Mouse (Mus musculus) skeletal muscle tissue, postnatal 0 days (tissue): ENCODE measurements around the gene Tirap. TPM values are rescaled to one million over a fixed set of nuclear protein-coding genes. Genes with fewer than 3 reads are reported as not detected.

Experiments
- polyA plus RNA-seq: library from polyadenylated mRNA; unstranded; fragments of >200 nt; fragmentation: Nextera tagmentation; extraction: Ambion mirVana; gene quantifications from 2 replicates; pipeline ENCODE4 v1.2.1, GENCODE M21; 2015

The Tirap gene
- 5.2 and 5.7 TPM in 2 replicates for polyA plus RNA-seq

DNA sequence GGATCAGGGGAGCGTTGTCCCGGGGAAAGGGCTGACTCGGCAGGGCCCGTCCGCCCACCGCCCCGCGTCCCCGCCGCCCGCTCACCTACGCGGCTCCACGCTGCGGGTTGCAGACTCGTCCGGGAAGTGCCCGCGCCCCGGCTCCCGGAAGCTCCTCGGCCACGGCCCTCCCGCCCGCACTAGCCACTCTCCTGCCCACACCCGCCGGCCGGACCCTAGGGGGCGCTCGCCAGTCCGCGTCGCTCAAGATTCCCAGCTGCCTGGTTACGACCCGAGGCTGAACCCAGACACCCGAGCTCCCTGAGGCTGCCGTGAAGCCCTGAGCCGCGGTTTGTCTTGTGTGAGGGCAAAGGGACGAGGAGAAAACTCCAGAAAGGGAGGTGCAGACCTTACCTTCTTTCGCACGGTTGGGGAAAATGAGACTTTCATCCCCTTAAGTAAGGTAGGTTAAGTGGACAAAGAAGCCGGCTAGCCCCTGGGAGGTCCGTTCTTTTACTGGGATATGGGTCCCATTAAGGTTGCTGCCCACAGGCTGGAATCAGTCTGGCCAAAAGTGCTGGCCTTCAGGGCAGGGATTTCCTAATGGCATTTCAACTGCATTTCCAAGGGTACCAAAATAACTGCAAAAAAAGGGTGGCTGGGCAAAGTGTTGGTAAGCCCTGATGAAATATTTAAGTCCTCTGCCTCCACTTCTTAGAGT lies at the start of gene Tirap, which contains the start of gene Srpr:
Gene Tirap, minus strand, starts transcription at position 520 of the 700 bp plus-strand sequence.
Gene Srpr, plus strand, starts transcription at position 404 of the 700 bp plus-strand sequence.

GRCm38 (mm10) chr9:35210542-35211474 lies 10.7 kb upstream of the Tirap start, which contains the start of gene Foxred1:
Foxred1 (minus strand) TSS chr9:35211055.

GRCm38 (mm10) chr9:35175251-35176123 lies 24.6 kb downstream of the Tirap start, which contains the start of gene Dcps:
Dcps (minus strand) TSS chr9:35176061.

Other genes starting within 250 kb of the Tirap start
- gene St3gal4, start 81.0 kb downstream of the Tirap start, polyA plus RNA-seq, result 12.9 and 19.0 TPM in 2 replicates
- gene Dcps, start 24.2 kb downstream of the Tirap start, polyA plus RNA-seq, result 24.4 and 28.6 TPM in 2 replicates
- gene Srpr, start 116 bp downstream of the Tirap start, polyA plus RNA-seq, result 89.4 and 91.7 TPM in 2 replicates
- gene Foxred1, start 10.8 kb upstream of the Tirap start, polyA plus RNA-seq, result 40.2 and 42.2 TPM in 2 replicates
- 17.0 and 17.8 TPM in 2 replicates for gene Fam118b, start 67.5 kb upstream of the Tirap start, polyA plus RNA-seq
- gene Rpusd4, start 67.6 kb upstream of the Tirap start, polyA plus RNA-seq, result 13.1 and 13.8 TPM in 2 replicates
- gene Cdon, start 220.8 kb upstream of the Tirap start, polyA plus RNA-seq, result 4.7 and 5.3 TPM in 2 replicates